Mouse (Mus musculus): ENCODE measurements at regions not wholly inside any gene's neighbourhood (a gene's known extent, or its start where the extent isn't known, plus 50 kb on each side); places are given as distances from the start of the nearest gene placed in this dataset.

- H3K27ac ChIP-seq, result no peak overlapping the region
- H3K36me3 ChIP-seq, result no peaks in the 10 kb centered on the region
- peak; percentile 55; the same call in 1 of the 2 replicates for ATAC-seq
- WGBS, result 35% methylated on average over 3 of the region's 3 CpGs
- H3K4me2 ChIP-seq (replicated peaks), result no peak overlapping the region
- H3K9me3 ChIP-seq, result no peaks in the 10 kb centered on the region
- H3K27me3 ChIP-seq, result no peaks in the 10 kb centered on the region
- H3K4me1 ChIP-seq (replicated peaks), result peaks cover 7% of the 10 kb centered on the region
- H3K4me3 ChIP-seq (replicated peaks), result no peak overlapping the region
- H3K9ac ChIP-seq (replicated peaks), result no peak overlapping the region
These were observed 276.2 kb downstream of the Pik3r1 start for GRCm38 (mm10) chr13:101491835-101492234.

DNA sequence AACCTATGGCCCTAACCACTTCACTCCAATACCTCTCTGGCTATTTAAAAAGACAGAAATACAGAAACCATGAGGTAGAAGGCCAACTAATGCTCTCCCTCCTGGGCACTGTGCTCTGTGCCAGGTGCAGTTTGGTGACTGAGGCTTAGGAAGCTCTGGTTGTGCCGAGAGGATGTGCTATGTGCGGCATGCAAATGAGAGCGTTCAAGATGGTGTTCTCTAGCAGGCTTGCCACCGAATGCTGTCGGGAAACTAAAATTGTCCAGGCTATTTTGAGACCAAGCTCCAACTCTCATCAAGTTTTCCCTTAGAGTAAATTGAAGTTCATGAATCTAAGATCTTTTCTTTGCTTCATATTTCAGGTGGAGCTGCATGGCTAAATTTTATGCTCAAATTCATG is 277.1 kb downstream of the Pik3r1 start:
- Histone ChIP-seq H3K4me3 (replicated peaks) (no peak overlapping the region), H3K9me3 (no peaks in the 10 kb centered on the region), H3K4me2 (replicated peaks) (no peak overlapping the region), H3K27me3 (no peaks in the 10 kb centered on the region), H3K4me1 (replicated peaks) (peaks cover 7% of the 10 kb centered on the region), H3K27ac (no peak overlapping the region), H3K36me3 (no peaks in the 10 kb centered on the region), H3K9ac (replicated peaks) (no peak overlapping the region)
- WGBS, result 86% methylated on average over 5 of the region's 5 CpGs
- no peak for ATAC-seq

GRCm38 (mm10) chr13:101487621-101488020 is 280.4 kb downstream of the Pik3r1 start:
- no peak overlapping the region for H3K4me3 ChIP-seq (replicated peaks)
- no peaks in the 10 kb centered on the region for H3K27me3 ChIP-seq
- no peak for ATAC-seq
- no peaks in the 10 kb centered on the region for H3K36me3 ChIP-seq
- H3K9me3 ChIP-seq, result no peaks in the 10 kb centered on the region
- H3K4me1 ChIP-seq (replicated peaks), result peaks cover 7% of the 10 kb centered on the region
- H3K9ac ChIP-seq (replicated peaks), result no peak overlapping the region
- H3K4me2 ChIP-seq (replicated peaks), result no peak overlapping the region
- H3K27ac ChIP-seq, result no peak overlapping the region
- WGBS, result 92% methylated on average over 2 of the region's 2 CpGs

DNA sequence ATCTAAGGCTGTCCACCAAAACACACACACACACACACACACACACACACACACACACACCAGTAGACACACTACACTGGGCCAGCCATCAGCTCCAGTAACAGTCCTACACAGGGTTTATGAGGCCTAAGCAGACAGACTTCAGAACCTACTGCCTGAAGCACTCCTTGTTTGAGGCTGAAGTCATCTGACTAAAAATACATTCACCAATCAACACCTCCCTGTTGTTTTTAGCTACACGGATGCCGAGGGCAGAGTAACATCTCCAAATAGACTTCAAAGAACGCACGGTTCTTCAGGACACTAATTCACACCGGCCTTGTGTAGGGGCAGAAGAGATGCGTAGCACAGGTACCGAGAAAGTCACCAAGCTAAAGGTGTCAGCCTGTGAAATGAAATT is 282.2 kb downstream of the Pik3r1 start:
- Histone ChIP-seq H3K27ac (no peak overlapping the region), H3K9me3 (no peaks in the 10 kb centered on the region), H3K4me1 (replicated peaks) (0 out of 2 replicates have a peak, but pooled peaks cover 3% of the 10 kb centered on the region), H3K4me2 (replicated peaks) (no peak overlapping the region), H3K9ac (replicated peaks) (no peak overlapping the region), H3K4me3 (replicated peaks) (no peak overlapping the region), H3K27me3 (no peaks in the 10 kb centered on the region), H3K36me3 (no peaks in the 10 kb centered on the region)
- 96% methylated on average over 7 of the region's 7 CpGs for WGBS
- no peak for ATAC-seq

DNA sequence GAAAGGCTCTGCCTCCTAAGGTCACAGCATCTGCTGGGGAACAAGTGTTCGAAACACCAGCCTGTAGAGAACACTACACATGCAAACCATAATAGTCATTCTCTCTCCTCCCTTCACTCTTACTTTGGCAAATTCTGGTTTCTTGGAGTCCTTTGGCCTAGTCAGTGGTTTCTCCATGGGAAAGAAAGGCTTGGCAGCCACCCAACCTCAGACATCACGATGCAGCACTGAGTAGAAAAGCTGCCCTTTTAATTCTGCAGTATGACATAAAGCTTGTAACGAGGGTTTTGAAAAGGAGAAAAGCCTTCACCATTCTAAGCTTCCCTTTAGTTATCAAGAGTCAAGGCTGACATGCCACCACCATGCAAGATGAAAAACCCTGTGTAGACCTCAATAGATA is 284.2 kb downstream of the Pik3r1 start:
- Histone ChIP-seq H3K9me3 (no peaks in the 10 kb centered on the region), H3K9ac (replicated peaks) (no peak overlapping the region), H3K27ac (no peak overlapping the region), H3K4me2 (replicated peaks) (no peak overlapping the region), H3K4me1 (replicated peaks) (0 out of 2 replicates have a peak, but pooled peaks cover 3% of the 10 kb centered on the region), H3K4me3 (replicated peaks) (no peak overlapping the region), H3K27me3 (no peaks in the 10 kb centered on the region), H3K36me3 (no peaks in the 10 kb centered on the region)
- no peak for ATAC-seq
- WGBS, result 60% methylated on average over 3 of the region's 3 CpGs

DNA sequence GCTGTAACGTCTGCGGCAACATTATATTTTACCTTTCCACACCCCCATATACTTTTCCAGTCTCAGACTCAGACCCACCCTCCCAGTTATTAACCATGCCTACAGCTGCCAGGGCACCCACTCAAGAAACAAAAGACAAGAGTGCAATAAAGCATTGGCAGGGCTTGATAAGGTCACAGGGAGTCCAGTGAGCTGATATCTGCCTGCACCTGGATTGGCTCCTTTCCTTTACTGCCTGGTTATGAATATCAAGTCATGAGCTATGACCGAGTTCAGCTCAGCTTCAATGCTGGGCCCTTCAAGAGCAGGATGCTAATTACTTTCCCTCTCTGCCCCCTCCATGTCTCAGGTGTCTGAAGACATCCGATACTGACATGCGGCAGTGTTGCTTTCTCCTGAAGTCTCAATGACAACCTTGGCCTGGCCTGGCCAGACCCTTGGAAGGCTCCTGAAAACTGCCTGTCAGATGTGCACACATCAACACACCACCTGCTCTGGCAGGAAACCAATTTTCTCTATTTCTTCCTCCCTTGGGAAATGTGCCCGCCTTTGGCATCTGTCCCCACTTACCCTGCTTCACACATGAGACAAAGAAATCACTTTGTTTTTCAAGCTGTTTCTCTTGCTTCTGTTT is 286.3 kb downstream of the Pik3r1 start:
- no peaks in the 10 kb centered on the region for H3K9me3 ChIP-seq

GRCm38 (mm10) chr13:101479297-101479652 is 288.7 kb downstream of the Pik3r1 start:
- no peak overlapping the region for H3K4me3 ChIP-seq (replicated peaks)
- H3K9me3 ChIP-seq, result no peaks in the 10 kb centered on the region
- ATAC-seq, result no peak
- no peak overlapping the region for H3K27ac ChIP-seq
- H3K36me3 ChIP-seq, result no peaks in the 10 kb centered on the region
- H3K27me3 ChIP-seq, result no peaks in the 10 kb centered on the region
- 0 out of 2 replicates have a peak, but pooled peaks cover 3% of the 10 kb centered on the region for H3K4me1 ChIP-seq (replicated peaks)
- WGBS, result 86% methylated on average over 2 of the region's 2 CpGs
- no peak overlapping the region for H3K4me2 ChIP-seq (replicated peaks)
- no peak overlapping the region for H3K9ac ChIP-seq (replicated peaks)

More for the DNA sequence above, 286.3 kb downstream of the Pik3r1 start:
- ATAC-seq, result 0 out of 2 replicates have a peak, but pooled peaks have one; percentile 11
- H3K9ac ChIP-seq (replicated peaks), result no peak overlapping the region
- H3K4me1 ChIP-seq (replicated peaks), result 0 out of 2 replicates have a peak, but pooled peaks cover 3% of the 10 kb centered on the region
- no peaks in the 10 kb centered on the region for H3K36me3 ChIP-seq
- H3K4me2 ChIP-seq (replicated peaks), result no peak overlapping the region
- no peak overlapping the region for H3K4me3 ChIP-seq (replicated peaks)
- no peak overlapping the region for H3K27ac ChIP-seq
- 82% methylated on average over 6 of the region's 6 CpGs for WGBS
- no peaks in the 10 kb centered on the region for H3K27me3 ChIP-seq

GRCm38 (mm10) chr13:101478608-101479296 is 289.3 kb downstream of the Pik3r1 start:
- no peak for ATAC-seq
- H3K9ac ChIP-seq (replicated peaks), result no peak overlapping the region
- H3K9me3 ChIP-seq, result no peaks in the 10 kb centered on the region
- no peak overlapping the region for H3K27ac ChIP-seq
- no peak overlapping the region for H3K4me2 ChIP-seq (replicated peaks)
- no peaks in the 10 kb centered on the region for H3K36me3 ChIP-seq
- H3K27me3 ChIP-seq, result no peaks in the 10 kb centered on the region
- H3K4me1 ChIP-seq (replicated peaks), result 0 out of 2 replicates have a peak, but pooled peaks cover 3% of the 10 kb centered on the region
- no peak overlapping the region for H3K4me3 ChIP-seq (replicated peaks)
- WGBS, result 76% methylated on average over 4 of the region's 4 CpGs

GRCm38 (mm10) chr13:101473349-101473748 is 294.7 kb downstream of the Pik3r1 start:
- no peaks in the 10 kb centered on the region for H3K9me3 ChIP-seq
- ATAC-seq, result no peak
- H3K4me1 ChIP-seq (replicated peaks), result no peaks in the 10 kb centered on the region
- 91% methylated on average over 8 of the region's 8 CpGs for WGBS
- no peaks in the 10 kb centered on the region for H3K36me3 ChIP-seq
- H3K4me2 ChIP-seq (replicated peaks), result no peak overlapping the region
- no peaks in the 10 kb centered on the region for H3K27me3 ChIP-seq
- H3K9ac ChIP-seq (replicated peaks), result no peak overlapping the region
- H3K27ac ChIP-seq, result no peak overlapping the region
- H3K4me3 ChIP-seq (replicated peaks), result no peak overlapping the region

- H3K36me3 ChIP-seq, result no peaks in the 10 kb centered on the region
- H3K27ac ChIP-seq, result no peak overlapping the region
- 0 out of 2 replicates have a peak, but pooled peaks have one; percentile 50 for ATAC-seq
- no peak overlapping the region for H3K4me2 ChIP-seq (replicated peaks)
- no peaks in the 10 kb centered on the region for H3K4me1 ChIP-seq (replicated peaks)
- 71% methylated on average over 20 of the region's 20 CpGs for WGBS
- no peak overlapping the region for H3K4me3 ChIP-seq (replicated peaks)
- no peaks in the 10 kb centered on the region for H3K27me3 ChIP-seq
- no peaks in the 10 kb centered on the region for H3K9me3 ChIP-seq
- no peak overlapping the region for H3K9ac ChIP-seq (replicated peaks)
These were observed 297.3 kb downstream of the Pik3r1 start for GRCm38 (mm10) chr13:101470560-101471247.

DNA sequence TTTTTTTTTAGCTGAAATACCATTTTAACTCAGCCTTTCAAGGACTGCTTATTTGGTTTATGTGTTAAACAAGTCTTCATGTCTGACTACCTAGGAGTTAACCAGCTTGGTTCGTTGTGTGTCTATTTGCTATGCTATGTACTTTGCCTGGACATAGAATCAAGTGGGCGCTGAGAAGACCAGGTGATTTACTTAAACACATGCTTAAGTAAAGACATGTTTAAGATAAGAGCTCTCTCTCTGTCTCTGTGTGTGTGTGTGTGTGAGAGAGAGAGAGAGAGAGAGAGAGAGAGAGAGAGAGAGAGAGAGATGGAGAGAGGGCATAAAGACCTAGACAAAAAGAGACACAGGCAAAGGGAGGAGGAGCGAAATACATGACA is 302.3 kb downstream of the Pik3r1 start:
- no peak overlapping the region for H3K4me3 ChIP-seq (replicated peaks)
- no peaks in the 10 kb centered on the region for H3K27me3 ChIP-seq
- H3K9ac ChIP-seq (replicated peaks), result no peak overlapping the region
- no peak overlapping the region for H3K27ac ChIP-seq
- no peak for ATAC-seq
- no peak overlapping the region for H3K4me2 ChIP-seq (replicated peaks)
- no peaks in the 10 kb centered on the region for H3K9me3 ChIP-seq
- H3K4me1 ChIP-seq (replicated peaks), result no peaks in the 10 kb centered on the region
- WGBS, result 96% methylated on average over 3 of the region's 3 CpGs
- H3K36me3 ChIP-seq, result no peaks in the 10 kb centered on the region
